Mouse (Mus musculus): ENCODE measurements around the gene C87436. TPM values are rescaled to one million over a fixed set of nuclear protein-coding genes. Genes with fewer than 3 reads are reported as not detected.

The C87436 gene
- total and polyA plus RNA-seq, 3 experiments: 11.6 to 18.5 TPM; not detected in 1

GRCm38 (mm10) chr6:86433696-86434095 lies 4.5 kb upstream of the C87436 start:
- Histone ChIP-seq H3K4me3 (ENCODE audit: control insufficient read depth in 1 of 2, insufficient read depth in 1 of 2, low read depth in 2 of 2, low read length in 2 of 2) (no peak overlapping the region), H3K27me3 (ENCODE audit: control insufficient read depth in 1 of 2, insufficient read depth in 2 of 2, low read length in 2 of 2) (no peaks in the 10 kb centered on the region), H3K9ac (ENCODE audit: control insufficient read depth, low read depth, low read length, poor library complexity, severe bottlenecking) (no peak overlapping the region), H3K27ac (ENCODE audit: control insufficient read depth, low read depth, low read length) (no peak overlapping the region), H3K4me1 (ENCODE audit: control insufficient read depth in 1 of 2, insufficient read depth in 2 of 2, low read length in 2 of 2) (peaks cover 0 to 3% of the 10 kb centered on the region in 2 experiments; a peak in 1 of 4 replicates), H3K9me3 (replicated peaks; ENCODE audit: insufficient read depth, low read length) (no peaks in the 10 kb centered on the region), H3K36me3 (ENCODE audit: control insufficient read depth in 1 of 2, insufficient read depth in 2 of 2, low read length in 2 of 2) (peaks cover 3 to 6% of the 10 kb centered on the region in 2 experiments), H3K79me2 (ENCODE audit: control insufficient read depth, insufficient read depth, low read length, poor library complexity) (peaks cover 3% of the 10 kb centered on the region; the same call in 1 of the 2 replicates)
- no peak for DNase-seq (ENCODE audit: low read depth, low spot score)
- TF ChIP-seq GATA1 (IDR thresholded peaks at IDR 0.05; ENCODE audit: low read depth, low read length): no peak
- TF ChIP-seq TCF12 (IDR thresholded peaks at IDR 0.05; ENCODE audit: low read depth, low read length): no peak
- no peak for TF ChIP-seq UBTF (IDR thresholded peaks at IDR 0.05; ENCODE audit: borderline replicate concordance, insufficient read depth, low read depth, low read length)
- no peak for TF ChIP-seq NRF1 (IDR thresholded peaks at IDR 0.05; ENCODE audit: insufficient read depth, low read depth, low read length, poor library complexity, severe bottlenecking)
- no peak for TF ChIP-seq MXI1 (IDR thresholded peaks at IDR 0.05; ENCODE audit: low read depth, low read length)
- no peak for TF ChIP-seq CHD1 (IDR thresholded peaks at IDR 0.05; ENCODE audit: low read depth, low read length)
- no peak for TF ChIP-seq ZNF384 (IDR thresholded peaks at IDR 0.05; ENCODE audit: low read depth, low read length)
- no peak for TF ChIP-seq ZKSCAN1 (IDR thresholded peaks at IDR 0.05; ENCODE audit: low read depth, low read length)

GRCm38 (mm10) chr6:86437711-86438110 lies 463 bp upstream of the C87436 start:
- Histone ChIP-seq H3K4me1 (ENCODE audit: control insufficient read depth in 1 of 2, insufficient read depth in 2 of 2, low read length in 2 of 2) (peaks cover 0 to 10% of the 10 kb centered on the region in 2 experiments; a peak in 2 of 4 replicates), H3K79me2 (ENCODE audit: control insufficient read depth, insufficient read depth, low read length, poor library complexity) (peaks cover 15% of the 10 kb centered on the region), H3K36me3 (ENCODE audit: control insufficient read depth in 1 of 2, insufficient read depth in 2 of 2, low read length in 2 of 2) (peaks cover 0 to 15% of the 10 kb centered on the region in 2 experiments; a peak in 2 of 4 replicates), H3K9ac (ENCODE audit: control insufficient read depth, low read depth, low read length, poor library complexity, severe bottlenecking) (peak overlapping the region; percentile 99), H3K27me3 (ENCODE audit: control insufficient read depth in 1 of 2, insufficient read depth in 2 of 2, low read length in 2 of 2) (no peaks in the 10 kb centered on the region), H3K27ac (ENCODE audit: control insufficient read depth, low read depth, low read length) (peak overlapping the region; percentile 100), H3K9me3 (replicated peaks; ENCODE audit: insufficient read depth, low read length) (no peaks in the 10 kb centered on the region), H3K4me3 (ENCODE audit: control insufficient read depth in 1 of 2, insufficient read depth in 1 of 2, low read depth in 2 of 2, low read length in 2 of 2) (peak overlapping the region; percentile 66 to 99)
- DNase-seq (ENCODE audit: low read depth, low spot score): peak; percentile 86
- TF ChIP-seq POLR2A (IDR thresholded peaks at IDR 0.05; ENCODE audit: control insufficient read depth in 1 of 2, insufficient read depth in 1 of 2, low read depth in 1 of 2, low read length in 2 of 2, poor library complexity in 1 of 2) (0 out of 4 replicates have a peak, but pooled peaks of 1 of the 2 experiments have one; percentile 37), CHD1 (IDR thresholded peaks at IDR 0.05; ENCODE audit: low read depth, low read length) (0 out of 2 replicates have a peak, but pooled peaks have one; percentile 30), ZC3H11A (IDR thresholded peaks at IDR 0.05; ENCODE audit: low read depth, low read length) (peak; percentile 22; the same call in 1 of the 2 replicates), SMC3 (IDR thresholded peaks at IDR 0.05; ENCODE audit: low read depth, low read length) (peak; percentile 51), MXI1 (IDR thresholded peaks at IDR 0.05; ENCODE audit: low read depth, low read length) (peak; percentile 89), TCF12 (IDR thresholded peaks at IDR 0.05; ENCODE audit: low read depth, low read length) (0 out of 2 replicates have a peak, but pooled peaks have one; percentile 9), CTCF (IDR thresholded peaks at IDR 0.05 in 2 of 3, conservative IDR thresholded peaks at IDR 0.05 in 1 of 3; ENCODE audit: control insufficient read depth in 1 of 3, insufficient read depth in 1 of 3, low read depth in 2 of 3, low read length in 3 of 3, poor library complexity in 1 of 3, severe bottlenecking in 1 of 3) (peak; percentile 40 to 62 (median 61)), MYC (IDR thresholded peaks at IDR 0.05; ENCODE audit: low read depth, low read length) (peak; percentile 71; the same call in 1 of the 2 replicates), MAZ (IDR thresholded peaks at IDR 0.05; ENCODE audit: low read depth, low read length) (no peak), ZKSCAN1 (IDR thresholded peaks at IDR 0.05; ENCODE audit: low read depth, low read length) (no peak), USF1 (IDR thresholded peaks at IDR 0.05; ENCODE audit: low read depth, low read length) (0 out of 2 replicates have a peak, but pooled peaks have one; percentile 22), ZNF384 (IDR thresholded peaks at IDR 0.05; ENCODE audit: low read depth, low read length) (no peak), HCFC1 (IDR thresholded peaks at IDR 0.05; ENCODE audit: low read depth, low read length) (no peak), TBP (IDR thresholded peaks at IDR 0.05; ENCODE audit: low read depth, low read length) (peak; percentile 89)

Data from MEL (cell line).